Mouse (Mus musculus) gastrocnemius, postnatal 4 days (tissue): ENCODE data around the gene Ppil2. TPM values are rescaled to one million over a fixed set of nuclear protein-coding genes. Genes with fewer than 3 reads are reported as not detected.

Experiments
- DNase-seq, 2 experiments: peaks; one replicate each; pipeline ENCODE4 v3.0.0; 2021 to 2022; ENCODE audit warnings: low spot score in 2 of 2, mixed read lengths in 2 of 2
- long read RNA-seq, 2 experiments: library from polyadenylated mRNA; stranded (forward); transcript quantifications; one replicate each; pipeline ENCODE4 v2.0.0; 2021
- total RNA-seq, 2 experiments: library from RNA; stranded (reverse); gene quantifications; 2 replicates each; pipeline ENCODE4 v1.2.3; 2021

Gene Ppil2
- total RNA-seq, result 10 to 100 TPM; 48.2 to 56.1 TPM
- long read RNA-seq, experiment 1, transcript Ppil2-209 (20 exons, 3,088 nt), result major isoform, 53 of 113 reads
- long read RNA-seq, experiment 1, transcript Ppil2-201 (21 exons, 2,333 nt), result minor isoform, 24 of 113 reads
- long read RNA-seq, experiment 1, partial matches to known transcripts, result 6 of 113 reads
- long read RNA-seq, experiment 1, other reads (novel, unspliced or antisense), result 26 of 113 reads
- long read RNA-seq, experiment 2, transcript Ppil2-201 (21 exons, 2,333 nt), result minor isoform, 25 of 105 reads
- long read RNA-seq, experiment 2, transcript Ppil2-209 (20 exons, 3,088 nt), result major isoform, 38 of 105 reads
- long read RNA-seq, experiment 2, partial matches to known transcripts, result 6 of 105 reads
- long read RNA-seq, experiment 2, other reads (novel, unspliced or antisense), result 29 of 105 reads

- peak in 1 of 2 experiments; percentile 53 for DNase-seq
Measured at GRCm38 (mm10) chr16:17110771-17111743, at the start of gene Ppil2. Gene Ppil2, minus strand, starts transcription at chr16:17111257.

GRCm38 (mm10) chr16:17154346-17154745, 43.3 kb upstream of the Ppil2 start:
- no peak for DNase-seq

GRCm38 (mm10) chr16:17151874-17152273, 40.8 kb upstream of the Ppil2 start:
- DNase-seq, result no peak

- DNase-seq, result no peak
Measured at GRCm38 (mm10) chr16:17150520-17151258, 39.6 kb upstream of the Ppil2 start.

- DNase-seq, result peak in 1 of 2 experiments; percentile 31
Measured at GRCm38 (mm10) chr16:17148084-17148483, 37.0 kb upstream of the Ppil2 start.

- no peak for DNase-seq
Measured at GRCm38 (mm10) chr16:17147391-17147929, 36.4 kb upstream of the Ppil2 start.

- peak; percentile 40 to 75 for DNase-seq
Measured at GRCm38 (mm10) chr16:17146772-17147235, 35.7 kb upstream of the Ppil2 start, which contains the start of gene Ccdc116. Gene Ccdc116, minus strand, starts transcription at chr16:17147229.

- no peak for DNase-seq
Measured at GRCm38 (mm10) chr16:17144339-17144738, 33.3 kb upstream of the Ppil2 start, which contains the start of gene Ydjc. Gene Ydjc, plus strand, starts transcription at chr16:17144621.

GRCm38 (mm10) chr16:17137355-17137754, 26.3 kb upstream of the Ppil2 start:
- DNase-seq, result no peak

GRCm38 (mm10) chr16:17132906-17133200, 21.8 kb upstream of the Ppil2 start:
- no peak for DNase-seq

- DNase-seq, result peak; percentile 95 to 96
Measured at GRCm38 (mm10) chr16:17132089-17132905, 21.2 kb upstream of the Ppil2 start, which contains the start of gene Sdf2l1. Gene Sdf2l1, minus strand, starts transcription at chr16:17132383.

- peak in 1 of 2 experiments; percentile 28 for DNase-seq
Measured at GRCm38 (mm10) chr16:17131191-17132088, 20.4 kb upstream of the Ppil2 start.

GRCm38 (mm10) chr16:17127292-17127691, 16.2 kb upstream of the Ppil2 start:
- no peak for DNase-seq

GRCm38 (mm10) chr16:17124871-17125520, 13.9 kb upstream of the Ppil2 start, which contains the start of gene 2610318N02Rik:
Gene 2610318N02Rik, minus strand, starts transcription at chr16:17125167.
- peak in 1 of 2 experiments; percentile 58 for DNase-seq

- DNase-seq, result no peak
Measured at GRCm38 (mm10) chr16:17124119-17124870, 13.2 kb upstream of the Ppil2 start.

- no peak for DNase-seq
Measured at GRCm38 (mm10) chr16:17121569-17121968, 10.5 kb upstream of the Ppil2 start.

- DNase-seq, result no peak
Measured at GRCm38 (mm10) chr16:17117309-17117799, 6.3 kb upstream of the Ppil2 start.
